Mouse (Mus musculus) lung, postnatal 0 days (tissue): ENCODE measurements at regions not wholly inside any gene's neighbourhood (a gene's known extent, or its start where the extent isn't known, plus 50 kb on each side); places are given as distances from the start of the nearest gene placed in this dataset.

Experiments
- CTCF ChIP-seq: IDR thresholded peaks from 2 replicates; pipeline ENCODE4 v1.5.1; 2016; ENCODE audit warnings: antibody characterized with exemption, mild to moderate bottlenecking
- EP300 ChIP-seq: IDR thresholded peaks from 2 replicates; pipeline ENCODE4 v1.6.1; 2016; ENCODE audit warnings: antibody characterized with exemption, mild to moderate bottlenecking, control low read depth

GRCm38 (mm10) chr10:118656561-118656960, 213.4 kb downstream of the Dyrk2 start:
- no peak for TF ChIP-seq EP300
- no peak for TF ChIP-seq CTCF
